Mouse (Mus musculus): Measurements from ENCODE around the gene Gpx3.

DNA sequence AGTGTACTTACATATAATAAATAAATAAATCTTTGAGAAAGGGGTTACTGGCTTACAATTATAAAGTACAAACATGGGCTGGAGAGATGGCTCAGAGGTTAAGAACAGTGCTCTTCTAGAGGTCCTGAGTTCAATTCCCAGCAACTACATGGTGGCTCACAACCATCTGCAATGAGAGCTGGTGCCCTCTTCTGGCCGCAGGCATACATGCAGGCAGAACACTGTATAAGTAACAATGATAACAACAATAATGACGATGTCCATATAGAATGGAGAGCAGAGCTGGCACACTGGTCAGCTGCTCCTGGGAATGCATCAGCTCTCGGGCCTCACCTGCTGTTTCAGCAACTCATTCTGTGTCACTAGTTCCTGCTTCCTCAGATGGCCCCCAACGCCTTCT, 16.0 kb downstream of the Gpx3 start:
- TF ChIP-seq USF1 (IDR thresholded peaks at IDR 0.05; ENCODE audit: low read depth) (no peak), MAX (IDR thresholded peaks at IDR 0.05) (no peak), CTCF (IDR thresholded peaks at IDR 0.05; ENCODE audit: control insufficient read depth, insufficient read depth, insufficient read length) (no peak), MYOD1 (IDR thresholded peaks at IDR 0.05; ENCODE audit: control insufficient read depth, insufficient read length, low read depth) (no peak), MYOG (IDR thresholded peaks at IDR 0.05; ENCODE audit: control insufficient read depth, extremely low read depth, insufficient read length) (no peak)

All from C2C12 (cell line).